Mouse (Mus musculus): ENCODE data around the gene Slc1a7.
A peak's percentile ranks its signal among the peaks of the same experiment; 100 is the strongest.

DNA sequence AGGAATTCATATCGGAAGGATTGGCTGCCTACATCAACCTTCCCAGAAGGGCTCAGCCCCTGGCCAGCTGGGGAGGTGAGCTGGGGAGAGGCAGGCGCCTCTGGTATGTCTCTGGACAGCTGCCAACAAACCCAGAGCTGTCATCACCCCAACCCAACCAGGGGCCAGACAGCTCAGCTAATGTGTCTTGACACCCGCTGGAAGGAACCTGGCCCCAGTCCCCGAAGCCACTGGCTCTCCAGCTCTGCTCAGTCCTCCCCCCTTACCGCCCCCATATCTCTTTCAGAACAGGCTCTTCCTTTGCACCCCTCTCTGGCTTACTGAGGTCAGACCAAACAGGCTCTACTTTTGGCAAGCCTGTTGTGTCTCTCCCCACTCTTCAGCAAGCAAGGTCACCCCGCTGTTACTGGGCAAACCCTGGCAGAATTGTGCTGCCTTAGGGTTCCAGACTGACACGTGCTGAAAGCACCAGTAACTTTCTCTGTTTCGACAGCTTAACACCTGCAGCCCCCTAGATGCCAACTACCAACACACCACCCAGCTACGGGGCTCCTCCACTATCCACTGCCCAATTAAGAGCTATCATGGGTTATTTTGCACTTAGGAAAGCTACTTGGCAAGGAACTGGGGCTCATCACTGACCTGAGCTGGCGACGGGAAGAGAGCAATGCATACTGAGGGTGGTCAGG lies 5.9 kb upstream of the Slc1a7 start:
- TF ChIP-seq CTCF (IDR thresholded peaks at IDR 0.05; ENCODE audit: low read depth) (peak; percentile 9; the same call in 1 of the 2 replicates), EP300 (IDR thresholded peaks at IDR 0.05; ENCODE audit: low read depth) (peak; percentile 96; the same call in 1 of the 2 replicates)

Data from heart, postnatal 0 days (tissue).